Mouse (Mus musculus): ENCODE results near the gene Lmo4.

Gene Lmo4

GRCm38 (mm10) chr3:144147244-144147643, 57.8 kb downstream of the Lmo4 start:
- no peak for DNase-seq

GRCm38 (mm10) chr3:144144066-144144465, 61.0 kb downstream of the Lmo4 start:
- no peak for DNase-seq

GRCm38 (mm10) chr3:144142939-144143338, 62.1 kb downstream of the Lmo4 start:
- no peak for DNase-seq

GRCm38 (mm10) chr3:144141786-144142185, 63.2 kb downstream of the Lmo4 start:
- no peak for DNase-seq

- DNase-seq: no peak
Observed at GRCm38 (mm10) chr3:144140816-144141215, 64.2 kb downstream of the Lmo4 start.

- no peak for DNase-seq
Observed at GRCm38 (mm10) chr3:144138659-144139058, 66.4 kb downstream of the Lmo4 start.

All from cerebellum, adult 11 months (tissue).